Mouse (Mus musculus) left cerebral cortex, adult 8-10 months (tissue): Measurements from ENCODE around the gene Apol7b. TPM values are rescaled to one million over a fixed set of nuclear protein-coding genes. Genes with fewer than 3 reads are reported as not detected.
A peak's percentile ranks its signal among the peaks of the same experiment; 100 is the strongest.
"Not testable (repeated sequence)": the region's sequence is repeated elsewhere in the genome, so short reads cannot be mapped to it uniquely, and the experiment has no call there.

Experiments used
- DNase-seq, 2 experiments: peaks; one replicate each; pipeline ENCODE4 v3.0.0; 2022; ENCODE audit warnings: low spot score in 2 of 2
- total RNA-seq, 4 experiments: library from RNA; stranded (reverse); gene quantifications; 2 replicates each; pipeline ENCODE4 v1.2.4; 2022

The Apol7b gene
- total RNA-seq: under 1 TPM in 3 of 4 experiments, not detected in 1; 0.25 to 0.67 (median 0.42) TPM

DNA sequence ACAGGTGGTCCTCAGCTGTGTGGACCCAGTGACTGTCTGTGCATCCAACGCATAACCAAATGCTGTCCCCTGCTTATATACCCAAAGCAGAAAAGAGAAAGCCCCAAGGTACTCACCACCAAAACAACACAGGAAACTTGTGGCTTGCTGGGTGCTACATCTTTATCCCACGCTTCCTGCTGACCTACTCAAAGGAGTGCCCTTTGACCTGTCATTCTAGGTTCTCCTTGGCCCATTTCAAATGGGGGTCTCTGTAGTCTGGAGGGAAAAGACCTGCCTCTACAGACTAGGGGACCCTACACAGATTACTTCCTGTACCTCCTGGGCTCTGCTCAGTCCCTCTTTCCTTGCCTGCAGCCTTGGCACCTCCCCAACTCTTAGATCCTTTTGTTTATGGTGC, at the start of gene Apol7b:
Gene Apol7b (minus strand): TSS at position 101 of the 400 bp plus-strand sequence.
- DNase-seq: not testable (repeated sequence)

DNA sequence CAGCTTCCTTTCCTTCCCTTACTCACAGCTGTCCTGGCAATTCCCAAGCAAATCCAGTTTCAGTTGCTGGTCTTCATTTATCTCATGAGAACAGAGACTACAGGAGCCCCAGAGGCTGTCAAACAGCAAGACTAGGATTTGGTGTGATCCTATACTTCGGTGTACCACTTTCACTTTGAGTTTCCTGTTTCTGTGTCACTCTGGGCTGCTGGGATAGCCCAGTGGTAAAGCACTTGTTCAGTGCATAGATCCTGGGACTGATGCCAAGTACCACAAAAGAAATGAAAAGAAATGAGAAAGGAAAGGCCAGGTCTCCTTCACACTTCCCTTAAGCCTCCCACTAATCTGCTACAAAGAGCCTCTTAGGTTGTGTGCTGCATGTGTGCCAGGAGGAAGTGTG, 47.4 kb upstream of the Apol7b start:
- not testable (repeated sequence) for DNase-seq

DNA sequence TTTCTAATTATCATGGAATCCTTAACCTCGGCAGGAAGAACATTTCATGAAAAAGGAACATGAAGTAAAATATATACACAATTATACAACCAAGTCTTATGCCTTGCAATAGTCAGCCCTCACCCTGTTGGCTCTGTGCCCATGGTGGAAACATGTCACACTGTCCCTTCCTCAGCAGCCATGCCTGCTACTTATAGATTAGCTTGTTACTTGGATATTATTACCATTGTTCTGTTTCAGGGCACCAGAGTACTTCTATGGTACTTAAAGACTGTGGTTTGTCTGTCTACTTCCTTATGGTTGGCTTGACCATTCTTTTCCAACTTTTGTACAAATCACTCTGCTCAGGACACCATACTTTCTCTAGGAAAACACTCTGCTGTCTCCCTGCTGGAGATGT, 45.9 kb upstream of the Apol7b start:
- not testable (repeated sequence) for DNase-seq

DNA sequence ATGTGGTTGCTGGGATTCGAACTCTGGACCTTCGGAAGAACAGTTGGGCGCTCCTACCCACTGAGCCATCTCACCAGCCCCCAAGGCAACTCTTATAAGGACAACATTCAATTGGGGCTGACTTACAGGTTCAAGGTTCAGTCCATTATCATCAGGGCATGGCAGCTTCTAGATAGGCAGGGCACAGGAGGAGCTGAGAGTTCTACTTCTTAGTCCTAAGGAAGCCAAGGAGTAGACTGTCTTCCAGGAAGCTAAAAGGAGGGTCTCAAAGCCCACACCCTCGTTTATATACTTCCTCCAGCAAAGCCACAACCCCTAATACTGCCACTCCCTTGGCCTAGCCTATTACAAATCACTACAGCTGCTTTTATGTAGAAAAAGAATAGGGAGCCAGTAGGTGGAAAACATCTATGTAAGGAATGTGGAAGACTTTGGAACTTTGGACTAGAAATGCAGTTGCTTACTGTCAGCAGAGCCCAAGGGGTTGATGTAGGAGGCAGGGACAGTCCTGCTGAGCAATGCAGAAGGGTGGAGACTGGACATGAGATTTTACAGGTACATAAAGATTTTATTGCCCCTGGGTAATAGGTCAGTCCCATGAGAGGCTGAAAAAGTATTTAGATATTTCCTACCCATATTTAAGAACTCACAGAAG, 35.0 kb upstream of the Apol7b start:
- DNase-seq: no peak

DNA sequence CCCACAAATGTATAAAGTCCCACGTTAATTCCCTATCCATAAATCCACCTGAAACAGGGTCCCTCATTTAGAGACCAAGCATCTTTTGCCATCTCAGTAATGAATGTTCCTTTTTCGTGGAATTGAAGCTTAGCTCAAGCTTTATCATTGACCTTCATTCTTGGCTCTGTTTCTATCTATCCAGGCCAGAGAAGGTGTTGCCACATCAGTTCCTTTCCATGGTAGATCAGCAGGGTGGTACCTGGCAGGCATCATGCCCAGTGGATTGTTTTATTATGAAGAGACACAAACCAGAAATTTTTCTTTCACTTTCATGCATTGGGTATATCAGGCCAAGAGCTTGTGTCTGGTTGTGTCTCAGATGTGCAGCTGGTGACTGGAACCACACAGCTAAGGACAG, 29.4 kb upstream of the Apol7b start, which contains the start of gene Apol10a:
Gene Apol10a (plus strand): TSS at position 355 of the 400 bp plus-strand sequence.
- not testable (repeated sequence) for DNase-seq

DNA sequence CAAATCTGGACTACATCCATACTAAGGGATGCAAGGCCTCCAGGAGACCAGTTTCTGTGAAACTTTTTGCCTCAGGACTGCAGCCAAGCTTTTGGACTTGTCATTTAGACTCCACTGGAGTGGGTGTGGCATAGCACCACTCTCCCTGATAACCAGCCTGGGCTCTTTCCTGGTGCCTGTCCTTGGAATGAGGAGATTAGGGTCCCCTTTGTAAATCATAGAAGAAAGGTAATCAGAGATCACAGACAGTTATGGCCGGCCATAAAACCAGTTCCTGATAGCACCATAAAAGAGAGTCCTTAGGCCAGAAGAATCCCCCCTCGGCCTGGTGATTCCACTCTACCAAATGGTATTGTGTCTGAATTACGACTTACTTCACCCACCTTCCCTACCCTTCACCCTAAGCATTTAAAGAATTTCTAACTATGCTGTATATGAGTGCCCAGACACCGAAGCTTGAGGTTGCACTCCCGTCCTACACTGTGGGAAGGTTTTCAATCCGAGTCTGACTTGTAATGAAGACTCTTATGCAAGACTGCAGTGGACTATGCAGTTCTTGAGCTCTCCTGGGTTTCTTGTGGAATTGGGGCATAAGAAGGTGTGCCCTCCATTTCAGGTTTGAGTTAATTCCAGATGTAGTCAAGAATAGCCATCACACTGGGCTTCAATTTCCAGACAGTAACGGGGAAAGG, 27.6 kb upstream of the Apol7b start:
- DNase-seq: not testable (repeated sequence)

DNA sequence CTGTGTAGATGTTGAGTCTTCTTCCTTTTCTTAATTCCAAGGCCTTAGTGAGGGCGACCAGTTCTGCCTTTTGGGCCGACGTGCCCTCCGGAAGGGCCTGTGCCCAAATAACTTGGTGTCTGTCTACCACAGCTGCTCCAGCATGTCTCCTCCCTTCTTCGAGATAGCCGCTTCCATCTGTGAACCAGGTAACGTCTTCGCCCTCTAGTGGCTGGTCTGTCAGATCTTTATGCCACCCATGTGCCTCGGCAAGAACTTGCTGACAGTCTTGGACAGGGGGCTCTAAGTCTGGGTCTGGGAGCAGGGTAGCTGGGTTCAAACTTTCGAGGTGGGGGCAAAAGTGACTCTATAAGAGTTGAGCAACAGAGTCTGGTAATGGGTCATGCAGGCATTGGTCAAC, 2.6 kb upstream of the Apol7b start:
- not testable (repeated sequence) for DNase-seq

DNA sequence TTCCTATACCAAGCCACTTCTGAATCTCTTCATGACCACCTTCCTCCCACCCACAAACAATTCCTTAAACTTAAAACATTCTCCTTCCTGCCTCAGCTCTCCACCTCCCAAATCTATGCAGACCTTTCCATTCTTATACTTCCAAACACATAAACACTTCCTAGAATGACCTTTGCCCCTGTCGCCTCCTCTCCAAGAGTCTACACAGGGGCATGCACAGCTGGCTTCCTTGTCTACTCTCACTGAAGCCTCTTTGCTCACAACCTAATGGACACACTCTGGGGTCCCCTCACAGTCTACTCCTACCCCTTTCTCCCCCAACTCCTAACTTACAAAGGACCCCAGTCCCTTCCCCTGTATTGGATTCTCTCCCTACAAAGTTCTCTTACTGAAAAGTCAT, 1.6 kb downstream of the Apol7b start:
- DNase-seq: not testable (repeated sequence)

DNA sequence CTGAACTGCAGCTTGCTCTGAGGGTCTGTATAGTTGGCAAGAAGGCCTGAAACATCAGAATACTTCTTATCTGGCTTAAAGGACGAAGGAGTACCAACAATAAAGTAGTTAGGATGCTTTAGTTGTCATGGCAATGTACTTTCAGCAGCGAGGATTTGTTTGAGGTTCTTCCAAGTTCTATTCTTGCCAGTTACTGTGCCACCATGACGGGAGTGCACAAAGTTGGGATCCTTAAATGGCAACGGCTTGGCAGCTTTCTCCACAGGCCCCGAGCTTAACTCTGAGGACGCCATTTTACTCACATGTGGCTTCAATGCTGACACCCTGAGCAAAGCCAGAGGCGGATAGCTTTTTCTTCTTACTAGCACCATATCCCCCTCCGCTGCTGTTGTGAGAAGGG, 2.5 kb downstream of the Apol7b start:
- DNase-seq: peak in 1 of 2 experiments; percentile 51

DNA sequence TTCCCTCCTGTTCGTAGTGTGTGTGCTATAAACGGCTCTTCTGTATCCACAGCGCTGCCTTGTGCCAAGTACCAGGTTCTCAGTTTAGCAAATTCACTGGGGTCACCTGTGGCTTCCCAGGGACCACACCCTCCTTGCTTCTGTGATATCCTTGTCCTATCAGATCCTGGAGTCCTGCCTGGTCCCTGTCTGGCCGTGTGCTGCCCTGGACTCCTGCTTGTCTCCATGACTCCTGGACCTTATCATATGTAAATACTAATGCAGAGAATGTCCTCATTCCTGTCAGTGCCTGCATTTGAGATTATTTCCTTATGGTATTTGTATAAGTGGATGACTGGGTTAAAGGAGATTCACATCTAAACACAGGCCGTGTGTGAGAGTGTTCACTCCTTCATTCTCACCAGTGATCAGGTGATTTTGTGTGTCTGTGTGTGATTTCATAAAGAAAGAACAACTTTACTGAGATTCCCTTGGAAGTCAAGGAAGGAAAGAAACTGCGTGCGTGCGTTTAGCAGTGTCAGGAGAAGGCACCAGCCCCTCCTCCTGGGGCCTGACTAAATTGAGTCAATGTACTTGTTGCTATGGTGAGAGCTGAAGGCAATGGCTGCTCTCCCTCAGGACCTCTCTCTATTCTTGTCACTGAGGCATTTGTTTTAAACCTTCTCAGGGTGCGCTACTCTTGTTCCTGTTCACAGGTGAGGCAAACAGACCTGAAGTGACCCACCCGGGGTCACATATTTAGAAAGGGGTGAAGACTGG, 18.4 kb downstream of the Apol7b start:
- DNase-seq: not testable (repeated sequence)

DNA sequence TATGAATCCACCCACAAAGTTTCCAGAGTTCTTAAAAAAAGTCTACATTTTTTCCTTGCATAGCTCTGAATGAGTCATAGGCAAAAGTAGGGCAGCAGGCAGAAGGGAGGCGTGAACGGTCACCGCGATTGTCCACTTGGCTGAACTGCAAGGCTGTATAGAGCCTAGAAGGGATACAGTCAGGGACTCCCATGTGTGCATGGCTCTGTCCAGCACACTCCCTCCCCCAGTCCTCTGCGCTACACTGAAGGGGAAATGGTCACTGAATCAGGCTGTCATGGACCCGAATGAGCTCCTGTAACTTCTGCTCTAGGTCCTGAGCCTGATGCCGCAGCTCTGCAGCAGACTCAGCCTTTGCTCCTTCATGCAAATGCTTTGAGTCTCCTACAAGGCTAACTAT, 24.4 kb downstream of the Apol7b start:
- not testable (repeated sequence) for DNase-seq

DNA sequence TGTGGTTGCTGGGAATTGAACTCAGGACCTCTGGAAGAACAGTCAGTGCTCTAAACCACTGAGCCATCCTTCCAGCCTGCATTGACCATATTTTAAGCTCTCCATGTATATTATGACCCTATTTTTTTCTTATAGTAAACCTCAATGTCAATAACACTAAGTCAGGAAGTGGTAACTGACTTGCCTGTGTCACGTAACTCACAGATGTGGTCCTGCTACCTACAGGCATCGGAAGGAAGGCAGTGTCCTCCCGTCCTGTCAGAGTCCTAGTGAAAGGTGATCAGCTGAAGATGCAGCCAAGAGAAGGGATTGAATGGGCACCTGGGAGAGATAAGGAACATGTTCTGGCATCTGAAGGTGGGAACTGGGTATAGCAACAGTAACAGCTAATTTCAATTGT, 27.6 kb downstream of the Apol7b start:
- not testable (repeated sequence) for DNase-seq

DNA sequence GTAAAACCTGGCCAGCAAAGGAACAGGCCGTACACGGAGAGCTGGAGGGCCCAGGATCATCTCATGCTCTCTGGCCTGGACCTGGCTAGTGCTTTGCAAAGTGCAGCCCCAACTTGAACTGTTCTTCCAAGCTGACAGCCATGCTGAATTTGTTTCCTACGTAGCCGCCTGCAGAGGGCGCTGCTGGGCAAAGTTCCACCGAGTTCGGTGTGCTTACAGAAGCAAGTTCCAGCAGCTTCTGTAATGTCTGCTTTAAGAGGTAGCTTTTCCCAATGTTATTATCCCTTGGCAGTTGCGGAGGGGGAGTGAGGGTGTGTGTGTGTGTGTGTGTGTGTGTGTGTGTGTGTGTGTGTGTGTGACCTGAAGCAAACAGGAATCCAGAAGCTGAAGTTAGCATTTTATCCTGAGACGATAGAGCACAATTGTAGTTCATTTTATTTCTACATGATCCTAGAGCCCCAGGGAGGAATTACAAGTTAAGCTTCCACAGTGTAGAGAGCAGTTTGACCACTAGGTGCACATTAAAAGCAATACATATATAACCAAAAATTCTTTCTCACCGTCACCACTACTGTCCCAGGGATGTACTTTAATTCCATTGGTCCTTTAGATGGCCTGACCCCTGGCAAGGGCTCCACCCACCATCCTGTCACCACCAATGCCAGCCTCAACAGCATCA, 30.5 kb downstream of the Apol7b start:
- DNase-seq: not testable (repeated sequence)

DNA sequence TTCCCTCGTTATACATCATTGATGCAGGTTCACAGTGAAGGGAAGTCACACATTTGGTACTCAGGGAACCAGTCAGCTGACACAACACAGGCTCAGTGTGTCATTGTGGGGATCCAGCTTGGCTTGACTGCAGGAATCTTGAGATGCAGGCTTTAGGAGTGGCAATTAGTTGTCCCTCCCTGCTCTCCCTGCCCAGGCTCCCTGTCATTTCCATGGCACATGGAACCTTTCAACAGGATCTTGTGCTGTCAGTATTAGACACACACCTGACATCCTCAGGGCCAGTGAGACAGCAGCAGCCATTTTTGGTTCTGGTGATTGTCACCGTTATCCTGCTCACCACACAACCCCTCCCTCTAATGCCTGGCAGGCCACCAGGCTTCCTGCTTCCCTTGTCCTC, 31.6 kb downstream of the Apol7b start:
- not testable (repeated sequence) for DNase-seq

DNA sequence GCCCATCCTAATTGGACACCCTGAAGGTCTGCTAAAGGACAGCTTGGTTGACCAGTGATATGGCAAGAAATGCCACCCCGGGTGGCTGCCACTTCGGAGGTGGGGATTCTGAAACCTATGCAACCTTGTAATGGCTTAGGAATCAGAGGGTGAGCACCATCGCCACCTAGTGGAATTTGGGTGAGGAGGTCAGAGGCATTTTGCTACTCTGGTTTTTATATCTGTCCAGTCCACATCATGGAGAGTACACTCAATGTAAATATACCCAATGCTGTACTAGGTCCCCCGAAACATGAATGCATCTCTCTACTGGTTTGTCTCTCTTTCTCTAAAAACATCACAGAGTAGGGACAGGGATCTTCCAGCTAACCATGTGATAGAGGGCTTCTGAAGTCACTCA, 34.6 kb downstream of the Apol7b start:
- DNase-seq: not testable (repeated sequence)

DNA sequence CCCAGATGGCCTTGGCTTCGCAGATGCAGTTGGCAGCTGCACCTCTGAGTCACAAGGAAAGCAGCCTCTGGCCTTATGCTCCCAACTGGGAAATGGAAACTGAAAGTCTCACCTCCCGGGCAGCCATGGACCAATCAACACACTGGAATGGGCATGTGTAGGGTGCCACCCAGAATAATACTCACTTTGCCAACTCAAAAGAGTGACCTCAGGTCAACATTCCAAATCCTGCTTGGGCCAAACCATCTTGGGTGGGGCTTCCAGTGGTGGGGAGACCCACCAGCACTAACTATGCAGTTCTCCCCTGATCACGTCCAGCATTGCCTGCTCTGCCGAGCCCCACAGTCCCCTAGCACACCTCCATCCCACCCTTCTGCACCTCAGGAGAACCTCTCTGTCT, 36.3 kb downstream of the Apol7b start, which contains the start of gene Apol9a:
Gene Apol9a (minus strand): TSS at position 101 of the 400 bp plus-strand sequence.
- DNase-seq: not testable (repeated sequence)

DNA sequence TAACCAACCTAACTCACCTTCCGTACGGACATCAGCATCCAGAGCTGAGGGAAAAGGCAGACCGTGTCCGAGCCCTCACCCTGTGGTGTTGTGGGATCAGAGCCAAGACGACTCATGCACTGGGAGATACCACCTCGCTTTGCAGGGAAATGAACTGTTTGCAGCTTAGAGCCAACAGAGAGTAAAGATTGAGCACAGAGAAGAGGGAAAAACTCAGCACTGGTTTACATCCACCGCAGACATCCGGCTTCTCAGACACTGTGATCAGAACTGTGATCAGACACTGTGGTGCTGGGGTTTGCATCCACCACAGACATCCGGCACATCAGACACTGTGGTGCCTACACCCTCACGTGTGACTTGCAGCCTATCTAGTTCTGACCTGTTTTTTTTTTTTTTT, 40.9 kb downstream of the Apol7b start:
- not testable (repeated sequence) for DNase-seq

DNA sequence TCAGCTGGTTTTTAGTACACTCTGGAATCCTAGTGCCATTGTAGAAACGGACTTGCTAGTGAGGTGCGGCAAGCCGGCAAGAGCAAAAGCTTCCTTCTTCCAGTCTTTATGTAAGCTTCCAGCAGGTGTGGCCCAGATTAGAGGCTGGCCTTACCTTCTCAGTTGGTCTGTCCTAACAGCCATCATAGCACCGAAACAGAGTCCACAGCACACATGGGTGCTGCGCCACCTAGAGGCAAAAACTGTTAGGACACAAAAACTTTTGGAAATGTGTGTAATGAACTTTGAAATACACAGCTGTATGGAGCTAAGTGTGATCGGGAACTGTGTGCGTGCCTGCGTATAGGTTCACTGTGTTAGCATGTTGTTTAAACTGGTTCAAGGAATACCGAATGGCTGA, 48.3 kb downstream of the Apol7b start, which contains the start of gene Apol7a:
Gene Apol7a (minus strand): TSS at position 84 of the 400 bp plus-strand sequence.
- not testable (repeated sequence) for DNase-seq

DNA sequence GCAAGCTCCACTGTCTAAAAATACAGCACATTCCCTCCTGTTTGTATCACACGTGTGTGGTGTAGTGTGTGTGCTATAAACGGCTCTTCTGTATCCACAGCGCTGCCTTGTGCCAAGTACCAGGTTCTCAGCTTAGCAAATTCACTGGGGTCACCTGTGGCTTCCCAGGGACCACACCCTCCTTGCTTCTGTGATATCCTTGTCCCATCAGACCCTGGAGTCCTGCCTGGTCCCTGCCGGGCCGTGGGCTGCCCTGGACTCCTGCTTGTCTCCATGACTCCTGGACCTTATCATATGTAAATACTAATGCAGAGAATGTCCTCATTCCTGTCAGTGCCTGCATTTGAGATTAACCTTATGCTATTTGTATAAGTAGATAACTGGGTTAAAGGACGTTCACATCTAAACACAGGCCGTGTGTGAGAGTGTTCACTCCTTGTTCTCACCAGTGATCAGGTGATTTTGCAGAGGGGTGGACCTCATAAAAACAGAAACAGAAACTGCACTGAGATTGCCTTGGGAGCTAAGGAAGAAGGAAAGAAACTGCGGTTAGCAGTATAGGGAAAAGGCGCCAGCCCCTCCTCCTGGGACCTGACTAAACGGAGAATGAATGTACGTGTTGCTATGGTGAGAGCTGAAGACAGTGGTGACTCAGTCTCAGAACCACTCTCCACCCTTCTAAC, 49.7 kb downstream of the Apol7b start:
- DNase-seq: peak in 1 of 2 experiments; percentile 37

DNA sequence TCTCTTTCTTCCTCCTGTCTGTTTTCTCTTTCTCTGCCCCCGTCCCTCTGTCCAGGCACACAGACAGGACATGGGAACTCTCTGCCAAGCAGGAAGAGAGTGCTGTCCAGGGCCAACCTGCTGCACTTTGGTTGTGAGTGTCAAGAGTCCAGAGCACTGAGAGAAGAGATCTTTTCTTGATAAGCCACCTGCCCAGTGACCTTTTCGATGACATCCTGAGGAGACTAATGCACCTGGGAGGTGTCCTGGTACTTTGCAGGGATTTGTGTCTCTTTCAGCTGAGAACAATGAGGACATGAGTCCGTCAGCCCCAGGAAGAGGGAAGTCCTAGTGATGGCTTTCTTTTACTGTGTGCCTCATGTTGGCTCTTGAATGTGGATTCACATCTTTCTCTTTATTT, 53.5 kb downstream of the Apol7b start:
- DNase-seq: not testable (repeated sequence)

DNA sequence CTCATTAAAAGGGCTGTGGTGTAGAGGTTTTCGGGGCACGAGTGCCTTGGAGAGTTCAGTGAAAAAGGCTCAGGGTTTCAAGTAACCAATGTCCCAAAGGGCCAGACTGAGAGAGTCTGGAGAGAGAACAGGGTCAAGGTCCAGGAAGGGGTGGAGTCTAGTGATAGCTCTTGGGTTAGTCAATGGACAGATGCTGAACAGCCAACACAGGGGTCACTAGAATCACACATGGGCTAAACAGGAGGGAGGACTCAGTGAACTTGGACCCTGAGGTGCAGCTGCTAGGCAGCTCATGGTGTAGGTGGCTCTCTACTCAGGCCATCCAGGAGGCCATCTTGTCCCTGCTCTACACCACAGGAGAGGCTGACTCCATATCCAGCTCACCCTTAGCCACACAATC, 59.8 kb downstream of the Apol7b start:
- no peak for DNase-seq
